Mouse (Mus musculus) embryonic facial prominence, embryonic 12.5 days (tissue): ENCODE results near the gene Olfr1152. TPM values are rescaled to one million over a fixed set of nuclear protein-coding genes. Genes with fewer than 3 reads are reported as not detected.

Source experiments
- ATAC-seq: fragments of 200-750 bp; cut with Nextera tagmentation; 2 replicates; pipeline ENCODE4 v1.8.0; 2017; ENCODE audit not compliant: insufficient number of reproducible peaks, insufficient read depth, low FRiP score, low TSS enrichment
- H3K27ac ChIP-seq: fragments of 300-500 bp; sonication (generic); 2 replicates; pipeline ENCODE4 v1.5.1; 2016; ENCODE audit warnings: mild to moderate bottlenecking
- H3K27me3 ChIP-seq: fragments of 300-500 bp; sonication (generic); 2 replicates; pipeline ENCODE4 v1.6.1; 2016; ENCODE audit warnings: mild to moderate bottlenecking, moderate library complexity
- H3K36me3 ChIP-seq: fragments of 300-500 bp; sonication (generic); 2 replicates; pipeline ENCODE4 v1.6.1; 2016; ENCODE audit warnings: mild to moderate bottlenecking
- H3K4me1 ChIP-seq: fragments of 300-500 bp; sonication (generic); 2 replicates; pipeline ENCODE4 v1.6.1; 2016
- H3K4me2 ChIP-seq: fragments of 300-500 bp; sonication (generic); replicated peaks from 2 replicates; pipeline ENCODE4 v1.6.1; 2016; ENCODE audit warnings: mild to moderate bottlenecking, moderate library complexity
- H3K4me3 ChIP-seq: fragments of 300-500 bp; sonication (generic); 2 replicates; pipeline ENCODE4 v1.5.1; 2016; ENCODE audit warnings: mild to moderate bottlenecking
- H3K9ac ChIP-seq: fragments of 300-500 bp; sonication (generic); 2 replicates; pipeline ENCODE4 v1.6.1; 2016; ENCODE audit warnings: mild to moderate bottlenecking, moderate library complexity
- H3K9me3 ChIP-seq: fragments of 300-500 bp; sonication (generic); 2 replicates; pipeline ENCODE4 v1.6.1; 2016; ENCODE audit warnings: mild to moderate bottlenecking, moderate library complexity
- WGBS: fragments of 180-500 bp; shearing (Covaris S2); methylation state at CpG from one replicate; pipeline ENCODE4 v1.1.7; 2016; 5-methylcytosine and 5-hydroxymethylcytosine counted together
- polyA plus RNA-seq: library from polyadenylated mRNA; unstranded; fragments of >200 nt; fragmentation: Nextera tagmentation; extraction: Ambion mirVana; gene quantifications from 2 replicates; pipeline ENCODE4 v1.2.1, GENCODE M21; 2016

The Olfr1152 gene
- 0.03 TPM in 1 of 2 replicates, not detected in the other for polyA plus RNA-seq

GRCm38 (mm10) chr2:87866192-87866591 lies at the start of gene Olfr1152:
TSS of gene Olfr1152 (plus strand) at chr2:87866492.
- H3K27me3 ChIP-seq = no peaks in the 10 kb centered on the region
- no peaks in the 10 kb centered on the region for H3K4me1 ChIP-seq
- H3K9ac ChIP-seq = no peak within 1 kb of the TSS
- H3K4me2 ChIP-seq = no peak within 1 kb of the TSS
- no peak within 1 kb of the TSS for H3K27ac ChIP-seq
- no peak for ATAC-seq
- H3K36me3 ChIP-seq = no peaks in the 10 kb centered on the region
- 0 out of 2 replicates have a peak, but pooled peaks cover 3% of the 10 kb centered on the region for H3K9me3 ChIP-seq
- H3K4me3 ChIP-seq = no peak within 1 kb of the TSS

DNA sequence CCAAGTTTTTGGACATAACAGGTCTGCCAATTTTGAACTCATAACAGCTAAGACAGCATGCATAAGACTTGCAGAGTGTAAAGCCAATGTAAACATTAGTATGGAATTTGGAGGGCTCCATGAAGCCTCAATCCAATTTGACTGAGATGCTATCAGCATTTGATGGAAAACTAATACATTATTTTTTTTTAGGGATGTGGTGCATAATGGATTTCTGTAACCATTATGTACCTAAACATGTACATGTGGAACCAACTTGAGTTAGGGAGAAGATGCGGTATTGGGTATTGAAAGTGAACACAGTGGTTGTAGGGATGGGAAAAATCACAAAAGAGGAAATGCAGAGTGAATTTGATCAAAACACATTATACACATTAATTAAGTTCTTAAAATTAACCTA lies 36.1 kb upstream of the Olfr1152 start, which contains the start of gene Olfr1148:
Gene Olfr1148 (plus strand): TSS at position 301 of the 400 bp plus-strand sequence.
- H3K4me3 ChIP-seq = no peak within 1 kb of the TSS
- 86% methylated on average over 1 of the region's 1 CpGs for WGBS
- H3K9ac ChIP-seq = no peak within 1 kb of the TSS
- no peak within 1 kb of the TSS for H3K4me2 ChIP-seq
- no peaks in the 10 kb centered on the region for H3K36me3 ChIP-seq
- H3K27me3 ChIP-seq = no peaks in the 10 kb centered on the region
- H3K27ac ChIP-seq = no peak within 1 kb of the TSS
- no peak for ATAC-seq
- no peaks in the 10 kb centered on the region for H3K9me3 ChIP-seq
- H3K4me1 ChIP-seq = no peaks in the 10 kb centered on the region

GRCm38 (mm10) chr2:87843693-87844092 lies 22.6 kb upstream of the Olfr1152 start, which contains the start of gene Olfr1150-ps1:
TSS of gene Olfr1150-ps1 (plus strand) at chr2:87843993.
- Histone ChIP-seq H3K27me3 (no peaks in the 10 kb centered on the region), H3K36me3 (no peaks in the 10 kb centered on the region), H3K4me3 (no peak within 1 kb of the TSS), H3K9me3 (no peaks in the 10 kb centered on the region), H3K4me1 (no peaks in the 10 kb centered on the region), H3K27ac (no peak within 1 kb of the TSS), H3K9ac (no peak within 1 kb of the TSS), H3K4me2 (no peak within 1 kb of the TSS)
- no peak for ATAC-seq
- WGBS = 79% methylated on average over 1 of the region's 1 CpGs

- WGBS = 84% methylated on average over 1 of the region's 1 CpGs
- no peak within 1 kb of the TSS for H3K27ac ChIP-seq
These were observed 10.7 kb upstream of the Olfr1152 start, which contains the start of gene Olfr1151 for GRCm38 (mm10) chr2:87855562-87855961. TSS of gene Olfr1151 (plus strand) at chr2:87855862.

GRCm38 (mm10) chr2:87894662-87895061 lies 28.4 kb downstream of the Olfr1152 start, which contains the start of gene Olfr1153:
TSS of gene Olfr1153 (plus strand) at chr2:87894962.
- H3K27ac ChIP-seq = no peak within 1 kb of the TSS
- WGBS = 71% methylated on average over 1 of the region's 1 CpGs

More at GRCm38 (mm10) chr2:87855562-87855961, 10.7 kb upstream of the Olfr1152 start, which contains the start of gene Olfr1151:
- Histone ChIP-seq H3K4me2 (no peak within 1 kb of the TSS), H3K27me3 (no peaks in the 10 kb centered on the region), H3K9ac (no peak within 1 kb of the TSS), H3K9me3 (no peaks in the 10 kb centered on the region), H3K36me3 (no peaks in the 10 kb centered on the region), H3K4me3 (no peak within 1 kb of the TSS), H3K4me1 (no peaks in the 10 kb centered on the region)
- ATAC-seq = no peak

GRCm38 (mm10) chr2:87905066-87905465 lies 38.8 kb downstream of the Olfr1152 start, which contains the start of gene Olfr1154:
TSS of gene Olfr1154 (minus strand) at chr2:87905166.
- WGBS = 80% methylated on average over 1 of the region's 1 CpGs
- no peaks in the 10 kb centered on the region for H3K36me3 ChIP-seq
- H3K27me3 ChIP-seq = no peaks in the 10 kb centered on the region
- H3K4me1 ChIP-seq = no peaks in the 10 kb centered on the region
- H3K9me3 ChIP-seq = no peaks in the 10 kb centered on the region
- no peak for ATAC-seq
- H3K4me3 ChIP-seq = no peak within 1 kb of the TSS
- H3K4me2 ChIP-seq = no peak within 1 kb of the TSS
- H3K27ac ChIP-seq = no peak within 1 kb of the TSS
- H3K9ac ChIP-seq = no peak within 1 kb of the TSS

More at GRCm38 (mm10) chr2:87894662-87895061, 28.4 kb downstream of the Olfr1152 start, which contains the start of gene Olfr1153:
- H3K36me3 ChIP-seq = no peaks in the 10 kb centered on the region
- H3K4me2 ChIP-seq = no peak within 1 kb of the TSS
- no peak within 1 kb of the TSS for H3K4me3 ChIP-seq
- no peaks in the 10 kb centered on the region for H3K9me3 ChIP-seq
- no peak for ATAC-seq
- no peaks in the 10 kb centered on the region for H3K27me3 ChIP-seq
- no peak within 1 kb of the TSS for H3K9ac ChIP-seq
- no peaks in the 10 kb centered on the region for H3K4me1 ChIP-seq

Other genes starting within 250 kb of the Olfr1152 start
- not detected in 2 replicates for gene Olfr1131, start 239.4 kb upstream of the Olfr1152 start, polyA plus RNA-seq
- gene Olfr1132, start 229.0 kb upstream of the Olfr1152 start, polyA plus RNA-seq = not detected in 2 replicates
- not detected in 2 replicates for gene Olfr1133, start 219.1 kb upstream of the Olfr1152 start, polyA plus RNA-seq
- not detected in 2 replicates for gene Olfr1134, start 208.0 kb upstream of the Olfr1152 start, polyA plus RNA-seq
- gene Olfr1135, start 192.8 kb upstream of the Olfr1152 start, polyA plus RNA-seq = not detected in 2 replicates
- gene Olfr1136, start 172.5 kb upstream of the Olfr1152 start, polyA plus RNA-seq = not detected in 2 replicates
- gene Olfr1137, start 153.3 kb upstream of the Olfr1152 start, polyA plus RNA-seq = not detected in 2 replicates
- not detected in 2 replicates for gene Olfr1138, start 126.5 kb upstream of the Olfr1152 start, polyA plus RNA-seq
- not detected in 2 replicates for gene Olfr1140, start 122.7 kb upstream of the Olfr1152 start, polyA plus RNA-seq
- gene Olfr1141, start 112.5 kb upstream of the Olfr1152 start, polyA plus RNA-seq = not detected in 2 replicates
- not detected in 2 replicates for gene Olfr152, start 87.0 kb upstream of the Olfr1152 start, polyA plus RNA-seq
- gene Olfr1143, start 65.9 kb upstream of the Olfr1152 start, polyA plus RNA-seq = not detected in 2 replicates
- not detected in 2 replicates for gene Olfr1145, start 56.7 kb upstream of the Olfr1152 start, polyA plus RNA-seq
- gene Olfr1148, start 36.0 kb upstream of the Olfr1152 start, polyA plus RNA-seq = not detected in 2 replicates
- gene Olfr1150-ps1, start 22.5 kb upstream of the Olfr1152 start, polyA plus RNA-seq = not detected in 2 replicates
- not detected in 2 replicates for gene Olfr1151, start 10.6 kb upstream of the Olfr1152 start, polyA plus RNA-seq
- not detected in 2 replicates for gene Olfr1153, start 28.5 kb downstream of the Olfr1152 start, polyA plus RNA-seq
- not detected in 2 replicates for gene Olfr1154, start 38.7 kb downstream of the Olfr1152 start, polyA plus RNA-seq
- not detected in 2 replicates for gene Olfr1155, start 78.6 kb downstream of the Olfr1152 start, polyA plus RNA-seq
- gene Olfr1156, start 86.6 kb downstream of the Olfr1152 start, polyA plus RNA-seq = not detected in 2 replicates
- not detected in 2 replicates for gene Olfr1157, start 101.8 kb downstream of the Olfr1152 start, polyA plus RNA-seq
- not detected in 2 replicates for gene Olfr74, start 108.2 kb downstream of the Olfr1152 start, polyA plus RNA-seq
- not detected in 2 replicates for gene Olfr1158, start 123.6 kb downstream of the Olfr1152 start, polyA plus RNA-seq
- not detected in 2 replicates for gene Olfr1160, start 141.8 kb downstream of the Olfr1152 start, polyA plus RNA-seq
- gene Olfr1161, start 156.3 kb downstream of the Olfr1152 start, polyA plus RNA-seq = not detected in 2 replicates
- not detected in 2 replicates for gene Olfr73, start 171.2 kb downstream of the Olfr1152 start, polyA plus RNA-seq
- gene Olfr1162, start 184.6 kb downstream of the Olfr1152 start, polyA plus RNA-seq = not detected in 2 replicates
- gene Olfr1163, start 205.3 kb downstream of the Olfr1152 start, polyA plus RNA-seq = not detected in 2 replicates
- not detected in 2 replicates for gene Olfr1164, start 227.5 kb downstream of the Olfr1152 start, polyA plus RNA-seq